Mouse (Mus musculus) common myeloid progenitor, adult 5-6 weeks (primary cell): ENCODE data around the gene P2rx5. TPM values are rescaled to one million over a fixed set of nuclear protein-coding genes. Genes with fewer than 3 reads are reported as not detected.

Experiments used
- ATAC-seq: replicated peaks from 2 replicates; pipeline ENCODE4 v1.8.0; 2016; ENCODE audit warnings: low read depth, mild to moderate bottlenecking, moderate TSS enrichment, inconsistent platforms; ENCODE audit not compliant: poor library complexity, severe bottlenecking
- total RNA-seq: library from RNA; stranded (forward); fragments of 200-1000, 187-1606 nt; gene quantifications from 2 replicates; pipeline ENCODE4 v1.2.3, GENCODE M21; 2017

Gene P2rx5
- total RNA-seq: not detected in 2 replicates

GRCm38 (mm10) chr11:73159957-73160810 is at the start of gene P2rx5:
Gene P2rx5, plus strand, starts transcription at chr11:73160421.
- ATAC-seq: peak; percentile 61

- no peak for ATAC-seq
Observed at GRCm38 (mm10) chr11:73111414-73111813, 48.8 kb upstream of the P2rx5 start.

DNA sequence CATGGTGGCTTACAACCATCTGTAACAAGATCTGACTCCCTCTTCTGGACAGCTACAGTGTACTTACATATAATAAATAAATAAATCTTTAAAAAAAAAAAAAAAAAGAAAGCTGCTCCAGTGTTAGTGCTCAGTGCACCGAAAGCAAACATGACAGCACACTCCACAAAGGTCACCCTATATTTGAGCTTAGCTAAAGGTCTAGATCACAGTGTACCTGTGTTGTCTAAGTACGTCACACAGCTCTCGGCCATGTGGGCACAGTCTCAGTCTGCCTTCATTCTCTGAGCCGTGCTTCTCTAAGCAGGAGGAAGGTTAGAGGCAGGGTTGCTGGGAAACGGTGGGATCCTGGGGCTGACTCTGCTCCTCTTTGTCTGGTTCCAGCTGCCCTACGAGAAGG is 33.7 kb upstream of the P2rx5 start:
- ATAC-seq: no peak

GRCm38 (mm10) chr11:73131020-73131419 is 29.2 kb upstream of the P2rx5 start:
- ATAC-seq: peak; percentile 80

DNA sequence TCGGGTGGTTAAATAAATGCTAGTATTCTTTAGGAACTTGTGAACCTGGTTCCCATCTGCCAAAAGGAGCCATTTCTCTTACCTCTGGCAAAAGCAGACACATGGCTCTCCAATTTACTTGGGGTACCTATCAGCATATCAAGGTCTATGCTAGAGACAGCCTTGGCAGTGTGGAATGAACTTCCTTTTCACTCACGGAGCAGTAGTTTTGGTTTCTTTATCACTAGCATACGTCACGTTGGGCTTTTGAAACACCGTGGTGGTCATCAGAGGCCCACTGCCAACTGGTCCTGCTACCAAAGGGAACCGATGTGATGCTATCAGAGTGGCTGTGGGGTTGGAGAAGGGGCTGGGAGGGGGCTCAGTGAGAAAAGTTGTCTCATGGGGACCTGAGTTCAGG is 27.2 kb upstream of the P2rx5 start:
- peak; percentile 57 for ATAC-seq

GRCm38 (mm10) chr11:73134222-73134621 is 26.0 kb upstream of the P2rx5 start:
- no peak for ATAC-seq

DNA sequence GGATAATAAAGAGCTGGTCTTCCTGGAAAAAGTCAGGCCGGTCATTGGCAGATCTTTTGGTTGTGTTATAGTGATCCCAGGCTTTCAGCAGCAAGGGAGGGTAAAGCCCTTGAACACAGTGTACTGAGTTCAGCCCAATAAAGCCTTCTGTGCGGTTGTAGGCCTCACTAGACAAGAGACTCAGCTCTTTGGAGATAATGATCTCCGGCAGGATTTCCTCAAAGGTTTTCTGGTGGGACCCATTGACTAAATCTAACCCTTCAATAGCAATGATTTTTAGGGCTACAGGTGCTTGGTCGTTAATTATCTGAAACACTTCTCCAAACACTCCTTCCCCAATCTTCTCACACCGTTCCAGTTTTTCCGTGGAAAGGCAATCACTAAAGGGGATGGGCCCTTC is 23.6 kb upstream of the P2rx5 start:
- ATAC-seq: no peak

GRCm38 (mm10) chr11:73137116-73137515 is 23.1 kb upstream of the P2rx5 start:
- 0 out of 2 replicates have a peak, but pooled peaks have one; percentile 13 for ATAC-seq

- ATAC-seq: peak; percentile 96
Observed at GRCm38 (mm10) chr11:73137591-73138501, 22.4 kb upstream of the P2rx5 start, which contains the start of gene Haspin. Gene Haspin, minus strand, starts transcription at chr11:73138294.

DNA sequence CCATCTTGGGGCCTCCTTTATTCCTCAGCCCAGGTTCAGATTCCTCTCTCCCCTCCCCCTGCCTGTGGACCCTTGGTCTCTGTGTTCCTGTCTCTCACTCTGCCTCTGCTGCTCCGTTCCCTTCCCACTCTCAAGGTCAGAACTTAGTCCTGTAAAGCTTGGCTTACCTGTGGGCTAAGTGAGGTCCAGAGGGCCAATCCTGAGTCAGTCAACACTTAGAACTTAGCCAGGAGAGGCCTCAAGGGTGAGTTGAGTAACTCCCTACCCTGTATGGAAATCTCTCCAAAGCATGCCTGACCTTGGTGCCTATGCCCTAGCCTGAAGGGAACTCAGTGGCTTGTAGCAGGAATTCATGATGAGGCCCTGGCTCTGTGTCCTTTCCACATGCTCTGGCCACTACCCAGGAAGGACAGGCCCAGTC is 15.9 kb upstream of the P2rx5 start:
- no peak for ATAC-seq

DNA sequence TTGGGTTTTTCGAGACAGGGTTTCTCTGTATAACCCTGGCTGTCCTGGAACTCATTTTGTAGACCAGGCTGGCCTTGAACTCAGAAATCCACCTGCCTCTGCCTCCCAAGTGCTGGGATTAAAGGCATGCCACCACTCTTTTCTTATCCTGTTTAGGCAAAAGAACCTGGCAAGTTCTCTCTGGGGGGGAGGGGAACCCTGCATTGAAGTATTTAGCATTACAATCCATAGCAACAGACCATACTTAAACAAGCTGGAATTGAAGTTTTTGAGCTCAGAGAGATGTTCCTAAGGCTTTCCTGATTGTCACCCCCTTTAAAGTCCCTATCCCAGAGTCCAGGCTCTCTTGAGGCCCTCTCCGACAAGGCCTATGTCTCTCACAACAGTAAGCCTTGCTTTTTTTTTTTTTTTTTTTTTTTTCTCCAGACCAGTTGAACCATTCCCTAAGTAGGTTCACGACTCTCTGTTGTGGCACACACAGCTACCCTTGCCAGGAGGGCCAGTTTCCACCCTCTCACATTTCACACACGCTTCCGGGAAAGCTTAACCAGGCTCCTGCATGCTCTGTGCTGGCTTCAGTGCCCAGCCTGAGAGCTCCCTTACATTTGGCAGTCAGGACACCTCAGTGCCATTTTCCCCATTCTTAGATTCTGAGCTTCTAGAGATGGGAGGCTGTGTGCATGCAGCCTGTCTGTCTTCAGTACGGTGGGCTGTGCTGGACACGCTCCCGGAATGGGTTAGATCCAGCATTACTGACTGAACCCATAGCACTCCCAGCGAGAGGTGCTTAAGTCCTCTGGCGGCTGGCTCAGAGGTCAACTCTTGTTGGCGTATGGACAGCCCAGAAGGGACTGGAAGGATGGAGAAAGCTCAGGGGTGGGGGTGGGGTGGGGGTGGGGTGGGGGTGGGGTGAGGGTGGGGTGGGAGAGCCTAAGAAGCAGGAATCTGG is 13.9 kb upstream of the P2rx5 start:
- ATAC-seq: no peak

- ATAC-seq: no peak
Observed at GRCm38 (mm10) chr11:73146975-73147365, 13.3 kb upstream of the P2rx5 start.

DNA sequence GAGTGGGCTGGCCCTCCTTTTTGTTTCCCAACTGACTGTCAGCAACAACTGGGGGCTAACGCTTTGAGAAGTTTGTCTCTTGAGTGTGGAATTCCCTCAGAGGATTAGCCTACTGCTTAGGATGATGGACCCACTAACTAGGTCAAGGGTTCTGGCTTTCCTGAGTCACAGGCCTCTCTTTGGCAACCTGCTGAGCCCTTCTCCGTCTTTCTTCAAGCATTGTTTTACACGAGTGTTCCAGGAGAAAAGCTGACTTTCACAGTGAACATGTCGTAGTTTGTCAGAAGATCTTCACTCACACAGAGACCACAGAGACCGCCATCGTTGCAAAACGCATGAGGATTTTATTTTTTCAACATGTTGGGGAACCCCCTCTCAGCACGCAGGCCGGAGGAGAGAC is 12.0 kb upstream of the P2rx5 start:
- no peak for ATAC-seq

- no peak for ATAC-seq
Observed at GRCm38 (mm10) chr11:73155071-73155470, 5.2 kb upstream of the P2rx5 start.

- ATAC-seq: no peak
Observed at GRCm38 (mm10) chr11:73160811-73161200, 585 bp downstream of the P2rx5 start.

- no peak for ATAC-seq
Observed at GRCm38 (mm10) chr11:73161616-73162015, 1.4 kb downstream of the P2rx5 start.

DNA sequence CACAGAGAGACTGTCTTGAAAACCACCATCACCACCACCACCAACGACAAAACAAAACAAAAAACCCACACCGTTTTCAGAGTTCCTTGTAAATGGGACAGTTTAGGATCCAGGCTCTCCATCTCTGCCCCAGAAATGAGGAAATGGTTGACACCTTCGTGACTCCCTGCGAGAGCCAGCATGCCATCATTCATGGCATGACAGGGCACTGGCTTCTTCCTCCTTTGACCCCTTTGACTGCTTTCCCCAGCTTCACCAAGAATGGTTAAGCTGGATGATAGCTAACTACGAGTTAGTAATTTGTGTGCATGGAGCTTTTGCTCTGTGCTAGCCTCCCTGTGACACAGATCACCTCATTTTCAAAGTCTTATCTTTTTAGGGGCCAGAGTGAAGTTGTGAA is 2.1 kb downstream of the P2rx5 start:
- ATAC-seq: peak; percentile 57

GRCm38 (mm10) chr11:73168071-73168470 is 7.8 kb downstream of the P2rx5 start:
- ATAC-seq: no peak

DNA sequence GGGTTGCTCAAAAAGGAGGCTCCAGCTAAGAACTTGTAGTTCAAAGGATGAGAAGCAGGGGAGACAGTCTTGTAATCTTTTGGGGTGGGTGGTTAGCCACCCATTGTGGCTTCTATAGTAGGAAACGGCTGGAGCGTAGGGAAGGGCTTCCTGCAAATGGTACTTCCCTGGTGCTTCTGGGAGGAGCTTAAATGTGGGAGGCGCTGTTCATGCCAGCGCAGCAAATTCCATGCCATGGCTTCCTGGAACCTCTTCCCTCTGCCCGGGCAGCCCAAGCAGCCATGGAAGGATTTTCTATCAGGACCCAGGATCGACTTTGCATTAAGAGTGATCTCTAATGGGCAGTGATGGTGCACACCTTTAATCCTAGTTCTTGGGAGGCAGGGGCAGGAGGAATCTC is 8.4 kb downstream of the P2rx5 start:
- no peak for ATAC-seq

- ATAC-seq: peak; percentile 89
Observed at GRCm38 (mm10) chr11:73169231-73169630, 9.0 kb downstream of the P2rx5 start.
